Mouse (Mus musculus) kidney, embryonic 14.5 days (tissue): ENCODE data around the gene Ndufaf2. TPM values are rescaled to one million over a fixed set of nuclear protein-coding genes. Genes with fewer than 3 reads are reported as not detected.

ENCODE experiments used
- polyA plus RNA-seq: library from polyadenylated mRNA; unstranded; fragments of >200 nt; fragmentation: Nextera tagmentation; extraction: Ambion mirVana; gene quantifications from 2 replicates; pipeline ENCODE4 v1.2.1, GENCODE M21; 2014

Ndufaf2 gene
- polyA plus RNA-seq, 1 experiment from 2014 or later = 80.4 TPM

Other genes starting within 250 kb of the Ndufaf2 start
- 82.1 and 89.5 TPM in 2 replicates for gene Smim15, start 114.2 kb downstream of the Ndufaf2 start, polyA plus RNA-seq
- 20.0 and 20.4 TPM in 2 replicates for gene Ercc8, start 108 bp upstream of the Ndufaf2 start, polyA plus RNA-seq
- 7.3 and 14.3 TPM in 2 replicates for gene Elovl7, start 55.8 kb upstream of the Ndufaf2 start, polyA plus RNA-seq
- gene Depdc1b, start 157.7 kb upstream of the Ndufaf2 start, polyA plus RNA-seq = 12.7 and 14.4 TPM in 2 replicates